Mouse (Mus musculus) right cerebral cortex, postnatal 10 days (tissue): ENCODE results near the gene Gcdh.
A peak's percentile ranks its signal among the peaks of the same experiment; 100 is the strongest.

Source experiments
- DNase-seq, 2 experiments: peaks; one replicate each; pipeline ENCODE4 v3.0.0; 2021; ENCODE audit warnings: low spot score in 2 of 2

Gcdh gene

DNA sequence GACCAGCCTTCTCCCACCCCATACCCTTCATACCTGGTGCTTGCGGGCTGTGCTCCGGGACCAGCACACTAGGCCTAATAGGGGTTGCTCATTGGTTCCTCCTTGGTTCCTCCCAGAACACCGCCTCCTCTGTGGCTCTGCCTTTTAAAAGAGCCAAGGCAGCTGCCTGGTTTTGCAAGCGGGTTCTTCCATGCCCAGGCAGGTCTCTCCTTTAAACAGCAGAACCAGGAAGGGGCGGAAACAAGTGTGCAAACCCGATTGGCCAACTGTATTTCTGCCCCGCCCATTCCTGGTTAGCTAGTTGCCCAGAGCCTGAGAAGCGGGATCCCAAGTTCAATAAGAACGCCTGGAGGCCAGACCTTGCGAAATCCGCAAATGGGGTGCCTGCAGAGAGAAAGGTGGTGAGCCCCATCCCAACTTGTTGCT lies at the start of gene Gcdh:
Gene Gcdh, minus strand, starts transcription at position 213 of the 426 bp plus-strand sequence.
- peak; percentile 95 to 97 for DNase-seq

GRCm38 (mm10) chr8:84937620-84938485 lies 44.1 kb upstream of the Gcdh start:
- DNase-seq = no peak

DNA sequence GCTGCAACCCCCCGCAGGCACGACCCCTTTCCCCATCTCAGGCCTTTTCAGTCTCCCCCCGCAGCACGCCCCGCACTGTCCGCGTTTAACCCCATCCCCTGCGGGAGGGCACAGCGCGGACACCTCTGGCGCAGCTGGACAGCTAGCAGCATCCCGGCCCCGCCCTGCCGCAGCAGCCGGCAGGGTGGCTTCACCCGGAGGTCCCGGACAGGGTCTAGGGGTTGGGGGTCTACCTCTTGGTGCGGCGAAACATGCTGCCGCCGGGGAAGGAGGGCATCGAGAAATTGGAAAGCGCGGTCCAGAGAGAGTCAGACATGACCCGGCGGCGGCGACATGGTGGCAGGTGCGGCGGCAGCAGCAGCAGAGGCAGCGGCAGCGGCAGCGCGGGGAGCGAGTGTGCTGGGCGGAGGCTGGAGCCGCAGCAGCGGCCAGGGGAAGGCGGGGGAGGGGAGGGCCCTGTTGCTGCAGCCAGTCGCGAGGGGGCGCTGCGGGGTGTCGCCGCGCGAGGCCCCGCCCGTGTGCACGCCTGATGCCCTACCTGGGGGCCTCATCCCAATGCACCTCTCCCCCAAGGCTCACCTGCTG lies 43.3 kb upstream of the Gcdh start, which contains the start of gene Mast1:
Gene Mast1, minus strand, starts transcription at position 398 of the 585 bp plus-strand sequence.
- DNase-seq = peak; percentile 83 to 86

GRCm38 (mm10) chr8:84936041-84936961 lies 42.6 kb upstream of the Gcdh start:
- peak; percentile 59 to 61 for DNase-seq

- peak in 1 of 2 experiments; percentile 46 for DNase-seq
Measured at GRCm38 (mm10) chr8:84935489-84935888, 41.8 kb upstream of the Gcdh start.

- DNase-seq = peak; percentile 76 to 79
Measured at GRCm38 (mm10) chr8:84934860-84935259, 41.1 kb upstream of the Gcdh start.

GRCm38 (mm10) chr8:84933767-84934559 lies 40.2 kb upstream of the Gcdh start:
- DNase-seq = peak in 1 of 2 experiments; percentile 42

DNA sequence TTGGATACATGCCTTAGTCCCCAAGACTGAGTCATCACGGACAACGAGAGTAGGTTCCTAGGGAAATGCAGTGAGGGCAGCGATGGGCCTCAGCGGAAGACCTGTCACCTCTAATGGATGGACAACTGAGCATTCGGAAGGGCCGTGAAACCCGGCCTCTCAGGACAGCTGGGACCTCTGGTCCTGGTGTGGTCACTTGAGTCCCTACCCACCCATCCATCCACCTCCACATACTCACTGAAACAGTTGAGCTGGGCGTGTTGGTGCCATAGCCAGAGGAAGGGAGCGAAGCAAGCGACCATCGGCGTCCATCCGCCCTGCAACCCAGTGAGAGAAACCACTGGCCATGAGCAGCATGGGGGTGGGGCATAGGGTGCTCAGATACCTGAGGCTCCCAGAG lies 36.9 kb upstream of the Gcdh start:
- no peak for DNase-seq

DNA sequence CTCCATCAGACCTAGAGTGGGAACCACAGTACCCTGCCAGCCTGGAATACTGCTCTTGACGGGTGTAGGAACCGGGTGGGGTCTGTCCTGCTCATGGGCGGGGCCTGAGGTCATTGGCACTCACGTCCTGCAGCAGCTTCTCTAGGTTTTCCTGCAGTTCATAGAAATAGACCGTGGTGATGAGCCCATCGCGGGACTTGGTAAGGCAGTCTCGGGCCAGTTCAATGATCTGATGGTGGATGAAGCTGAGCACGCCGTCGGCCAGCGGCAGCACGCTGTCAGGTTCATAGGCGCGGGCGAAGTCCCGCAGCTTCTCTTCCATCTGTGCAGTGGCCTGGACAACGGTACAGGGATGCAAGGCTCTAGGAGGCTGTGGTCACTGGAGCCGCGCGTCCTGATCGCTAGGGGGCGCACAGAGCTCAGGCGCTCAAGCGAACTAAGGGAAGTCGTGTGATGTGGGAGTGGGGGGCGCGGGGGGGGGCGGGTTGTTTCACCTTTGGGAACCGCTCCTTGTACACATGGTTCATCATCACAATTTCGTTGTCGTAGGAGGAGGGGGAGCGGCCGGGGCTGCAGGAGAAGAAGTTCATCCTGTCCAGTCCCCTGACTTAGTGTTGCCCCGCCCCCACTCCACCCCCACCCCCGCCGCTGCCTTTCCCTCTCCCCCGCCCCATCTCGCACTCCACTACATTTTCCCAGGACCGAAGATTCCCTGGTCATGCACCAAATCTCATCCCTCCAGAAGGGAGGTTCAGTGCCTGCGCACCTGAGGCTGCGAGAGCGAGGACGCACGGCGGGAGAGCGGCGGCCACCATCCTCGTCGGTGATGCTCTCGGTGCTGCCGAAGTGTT lies 35.0 kb upstream of the Gcdh start:
- DNase-seq = peak in 1 of 2 experiments; percentile 84

DNA sequence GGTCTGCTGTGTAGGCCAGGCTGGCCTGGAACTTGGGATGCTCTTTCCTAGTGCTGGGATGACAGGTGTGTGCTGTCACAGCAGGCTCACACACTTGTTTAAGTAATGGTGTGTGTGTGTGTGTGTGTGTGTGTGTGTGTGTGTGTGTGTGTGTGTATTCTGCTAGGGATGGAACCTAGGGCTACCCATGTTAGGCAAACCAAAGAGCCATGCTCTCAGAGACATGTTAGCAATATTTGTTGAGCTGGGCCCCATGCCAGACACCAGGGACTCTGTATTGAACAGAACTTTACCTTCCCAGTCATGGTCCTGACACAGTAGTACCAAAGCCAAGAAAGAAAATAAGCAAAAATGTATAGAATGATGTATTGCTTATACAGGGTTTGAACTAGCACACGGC lies 33.8 kb upstream of the Gcdh start:
- DNase-seq = no peak

- no peak for DNase-seq
Measured at GRCm38 (mm10) chr8:84925557-84925956, 31.8 kb upstream of the Gcdh start.

DNA sequence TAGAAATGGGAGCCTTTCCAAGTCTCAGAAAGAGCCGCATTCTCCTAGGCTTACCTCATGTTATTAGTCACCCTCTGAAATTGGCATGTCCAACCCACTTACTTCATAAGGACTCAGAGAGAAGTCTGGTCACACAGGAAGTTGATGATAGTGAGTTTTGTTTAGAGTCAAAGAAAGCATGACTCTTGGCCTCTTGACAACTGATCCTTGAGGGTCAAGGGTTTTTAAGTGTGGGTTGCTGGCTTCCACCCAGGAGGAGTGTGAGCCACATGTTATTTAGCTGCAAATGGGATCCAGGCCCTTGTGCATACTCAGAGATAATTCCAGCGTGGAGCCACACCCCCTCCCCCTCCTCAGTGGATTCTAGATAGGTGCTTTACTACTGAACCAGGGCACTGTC lies 27.9 kb upstream of the Gcdh start:
- no peak for DNase-seq

DNA sequence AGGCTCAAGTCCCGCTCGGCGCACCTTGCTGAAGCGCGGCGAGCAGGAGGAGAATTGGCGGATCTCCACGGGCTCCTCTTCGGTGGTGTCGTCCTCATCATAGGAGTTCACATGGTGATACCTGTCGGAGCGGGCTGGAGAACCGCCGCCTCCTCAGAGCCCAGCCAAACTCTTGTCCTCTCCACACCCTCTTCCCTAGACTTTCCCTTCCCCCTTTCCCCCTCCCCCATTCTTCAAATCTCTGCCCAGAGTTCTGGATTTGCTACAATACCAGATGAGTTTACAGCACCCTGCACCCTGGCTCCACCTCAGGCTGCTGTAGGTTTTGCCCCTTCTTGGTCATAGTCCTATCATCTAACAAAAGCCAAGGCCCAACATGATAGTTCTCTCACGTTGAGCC lies 24.9 kb upstream of the Gcdh start:
- DNase-seq = no peak

DNA sequence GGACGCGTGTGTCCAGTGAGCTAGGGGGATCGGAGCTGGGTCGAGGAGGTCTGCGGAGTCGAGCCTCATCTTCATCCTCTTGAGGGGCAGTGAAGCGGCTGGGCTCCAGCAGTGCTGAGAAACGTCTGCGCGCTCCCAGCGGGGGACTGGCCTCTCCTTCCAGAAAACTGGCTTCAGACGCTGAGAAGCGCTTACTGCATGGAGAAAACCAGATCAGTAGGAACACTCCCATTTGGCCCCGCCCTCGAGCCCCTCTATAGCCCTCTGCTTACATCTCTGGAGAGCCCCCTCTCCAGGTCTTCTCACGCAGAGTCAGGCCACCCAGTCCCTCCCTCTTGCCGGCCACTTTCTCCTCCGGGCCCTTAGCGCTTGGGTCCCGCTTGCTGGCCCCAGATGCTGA lies 24.1 kb upstream of the Gcdh start:
- DNase-seq = no peak

DNA sequence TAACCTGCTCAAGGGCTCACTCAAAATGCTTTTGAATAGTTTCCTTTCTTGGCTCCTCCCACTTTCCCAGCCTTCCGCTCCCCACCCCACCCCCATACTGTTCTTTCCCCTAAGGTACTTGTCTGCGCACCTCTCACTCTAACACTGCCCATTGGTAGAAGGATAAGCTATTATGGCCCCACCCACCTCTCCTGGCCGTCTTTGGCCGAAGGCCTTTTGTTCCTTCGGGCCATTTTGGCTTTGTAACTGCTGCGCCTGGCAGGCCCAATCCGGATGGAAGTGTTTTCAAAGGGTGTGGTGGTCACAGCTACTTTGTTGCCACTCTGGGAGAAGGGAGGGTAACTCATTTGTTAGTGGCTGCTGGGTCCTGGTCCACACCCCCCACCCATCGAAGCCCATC lies 21.5 kb upstream of the Gcdh start:
- no peak for DNase-seq

- DNase-seq = peak in 1 of 2 experiments; percentile 51
Measured at GRCm38 (mm10) chr8:84913960-84914359, 20.2 kb upstream of the Gcdh start.

DNA sequence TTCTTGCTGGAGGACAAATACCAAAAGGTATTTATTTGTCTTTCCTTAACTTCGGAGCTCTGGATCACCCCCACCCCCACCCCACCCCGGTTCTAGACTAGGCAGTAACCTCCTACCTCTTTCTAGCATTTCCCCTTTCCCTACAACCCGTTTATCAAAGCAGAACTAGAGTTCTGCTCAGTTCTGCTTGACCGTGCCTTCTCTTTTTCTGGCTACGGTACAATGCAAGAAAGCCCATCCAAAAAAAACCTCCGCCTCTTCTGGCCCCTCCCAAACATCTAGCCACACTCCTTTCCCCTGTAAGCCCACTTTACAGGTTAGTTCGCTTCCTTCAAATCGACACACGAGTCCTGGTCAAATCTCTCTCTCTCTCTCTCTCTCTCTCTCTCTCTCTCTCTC lies 19.8 kb upstream of the Gcdh start:
- no peak for DNase-seq

- DNase-seq = peak in 1 of 2 experiments; percentile 63
Measured at GRCm38 (mm10) chr8:84912895-84913501, 19.3 kb upstream of the Gcdh start.

DNA sequence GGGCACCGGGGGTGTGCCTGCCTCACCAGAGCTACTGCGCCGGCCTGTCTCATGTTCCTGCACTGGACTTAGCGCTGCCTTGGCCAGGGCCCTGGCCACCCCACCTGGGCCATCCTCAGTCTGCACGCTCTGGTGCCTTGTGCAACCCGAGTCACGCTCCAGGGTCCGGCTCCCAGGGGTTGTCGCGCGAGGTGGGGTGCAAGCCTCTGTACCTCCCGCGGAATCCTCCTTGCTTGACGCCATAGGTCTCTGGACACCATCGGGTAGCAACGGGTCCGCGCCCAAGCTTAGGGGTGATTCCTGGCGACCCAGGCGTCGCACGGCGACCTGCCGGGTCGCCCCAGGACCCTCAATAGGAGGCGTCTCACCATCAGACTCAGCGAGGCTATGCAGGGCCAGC lies 18.7 kb upstream of the Gcdh start:
- DNase-seq = no peak

DNA sequence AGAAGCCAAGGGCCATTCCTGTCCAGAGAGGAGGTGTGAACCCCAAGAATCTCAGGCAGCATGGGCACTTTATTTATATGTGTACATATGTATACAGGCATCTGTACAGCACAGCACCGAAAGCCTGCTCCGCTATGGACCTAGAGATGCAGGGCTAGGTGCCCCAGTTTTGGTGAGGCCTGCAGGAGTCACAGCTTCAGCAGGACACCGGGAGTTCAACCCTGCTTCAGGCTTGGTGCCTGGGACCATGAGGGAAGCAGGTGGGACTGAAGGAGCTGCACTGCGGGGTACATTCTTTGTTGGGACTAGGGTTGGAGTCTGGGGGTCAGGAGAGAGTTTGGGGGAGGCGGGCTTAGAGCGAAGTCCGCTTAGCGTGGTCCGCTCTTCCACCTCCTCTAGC lies 18.1 kb upstream of the Gcdh start:
- no peak for DNase-seq
